Mouse (Mus musculus) heart, adult 18-20 months (tissue): ENCODE measurements at regions not wholly inside any gene's neighbourhood (a gene's known extent, or its start where the extent isn't known, plus 50 kb on each side); places are given as distances from the start of the nearest gene placed in this dataset.

ENCODE experiments used
- DNase-seq, 2 experiments: peaks; one replicate each; pipeline ENCODE4 v3.0.0; 2021 to 2022; ENCODE audit warnings: mixed read lengths in 1 of 2

GRCm38 (mm10) chr5:138875180-138876076 is 55.5 kb downstream of the Gm5294 start:
- no peak for DNase-seq

- no peak for DNase-seq
Measured at GRCm38 (mm10) chr5:138881649-138882226, 61.9 kb downstream of the Gm5294 start.

- DNase-seq: no peak
Measured at GRCm38 (mm10) chr5:138883573-138883972, 63.7 kb downstream of the Gm5294 start.

- DNase-seq: peak; percentile 41 to 75
Measured at GRCm38 (mm10) chr5:138885905-138886304, 66.0 kb downstream of the Gm5294 start.

- DNase-seq: peak; percentile 39 to 76
Measured at GRCm38 (mm10) chr5:138888749-138889148, 68.9 kb downstream of the Gm5294 start.

GRCm38 (mm10) chr5:138889760-138890159 is 69.9 kb downstream of the Gm5294 start:
- DNase-seq: peak; percentile 62 to 68

- DNase-seq: no peak
Measured at GRCm38 (mm10) chr5:138894496-138894895, 74.6 kb downstream of the Gm5294 start.

- no peak for DNase-seq
Measured at GRCm38 (mm10) chr5:138897255-138897654, 77.4 kb downstream of the Gm5294 start.

GRCm38 (mm10) chr5:138898440-138898839 is 78.6 kb downstream of the Gm5294 start:
- no peak for DNase-seq

- no peak for DNase-seq
Measured at GRCm38 (mm10) chr5:138900952-138901599, 81.2 kb downstream of the Gm5294 start.

- DNase-seq: no peak
Measured at GRCm38 (mm10) chr5:138902316-138902715, 82.4 kb downstream of the Gm5294 start.

- no peak for DNase-seq
Measured at GRCm38 (mm10) chr5:138911769-138912710, 85.1 kb downstream of the Pdgfa start.

- no peak for DNase-seq
Measured at GRCm38 (mm10) chr5:138912711-138913105, 84.5 kb downstream of the Pdgfa start.

GRCm38 (mm10) chr5:138915068-138915467 is 82.1 kb downstream of the Pdgfa start:
- DNase-seq: no peak

- no peak for DNase-seq
Measured at GRCm38 (mm10) chr5:138915496-138915895, 81.7 kb downstream of the Pdgfa start.

- DNase-seq: peak; percentile 75 to 80
Measured at GRCm38 (mm10) chr5:138920156-138920845, 76.9 kb downstream of the Pdgfa start.

GRCm38 (mm10) chr5:138922116-138922515 is 75.1 kb downstream of the Pdgfa start:
- no peak for DNase-seq
